Mouse (Mus musculus) ES-E14 (cell line): Measurements from ENCODE around the gene Eps8l2.

ENCODE experiments used
- CHD2 ChIP-seq: IDR thresholded peaks from 2 replicates; pipeline ENCODE4 v1.6.1; 2014; ENCODE audit warnings: mild to moderate bottlenecking, low read depth, low read length, inconsistent platforms
- MAFK ChIP-seq: IDR thresholded peaks from 2 replicates; pipeline ENCODE4 v1.6.1; 2014; ENCODE audit warnings: mild to moderate bottlenecking, low read depth, low read length, inconsistent platforms; ENCODE audit not compliant: insufficient read depth
- ZC3H11A ChIP-seq: IDR thresholded peaks from 2 replicates; pipeline ENCODE4 v1.6.1; 2012; ENCODE audit warnings: low read depth, mild to moderate bottlenecking, inconsistent platforms, low read length, borderline replicate concordance
- ZNF384 ChIP-seq: IDR thresholded peaks from 2 replicates; pipeline ENCODE4 v1.6.1; 2012; ENCODE audit warnings: low read depth, low read length, inconsistent platforms

DNA sequence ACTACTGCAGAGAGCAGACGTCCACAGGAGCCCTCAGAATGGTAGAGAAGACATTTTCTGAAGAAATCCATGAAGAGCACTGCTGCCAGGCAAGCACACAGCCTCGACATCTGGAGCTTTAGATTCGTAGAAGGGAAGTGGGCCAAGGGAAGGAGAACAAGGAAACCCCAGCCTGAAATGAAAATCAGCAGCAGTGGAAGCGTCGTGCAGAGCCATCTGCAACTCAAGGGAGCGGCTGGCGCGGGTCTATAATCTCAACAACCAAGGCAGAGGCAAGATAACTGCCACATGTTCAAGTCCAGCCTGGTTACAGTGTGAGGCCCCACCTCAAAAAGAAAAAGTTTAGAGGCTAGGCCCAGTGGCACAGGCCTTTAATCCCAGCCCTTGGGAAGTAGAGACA lies 23.6 kb upstream of the Eps8l2 start:
- no peak for TF ChIP-seq ZNF384
- TF ChIP-seq CHD2, result no peak
- no peak for TF ChIP-seq ZC3H11A
- TF ChIP-seq MAFK, result no peak
